Mouse (Mus musculus) lung, postnatal 14 days (tissue): ENCODE results near the gene Nfat5.
A peak's percentile ranks its signal among the peaks of the same experiment; 100 is the strongest.

ENCODE experiments used
- DNase-seq: peaks from one replicate; pipeline ENCODE4 v3.0.0; 2021

Gene Nfat5

GRCm38 (mm10) chr8:107293641-107294628, 665 bp downstream of the Nfat5 start:
- DNase-seq: peak; percentile 62

- no peak for DNase-seq
Measured at GRCm38 (mm10) chr8:107295450-107295849, 2.2 kb downstream of the Nfat5 start.

- no peak for DNase-seq
Measured at GRCm38 (mm10) chr8:107311876-107312275, 18.6 kb downstream of the Nfat5 start.

- peak; percentile 90 for DNase-seq
Measured at GRCm38 (mm10) chr8:107324142-107324541, 30.9 kb downstream of the Nfat5 start.

- no peak for DNase-seq
Measured at GRCm38 (mm10) chr8:107329595-107329994, 36.3 kb downstream of the Nfat5 start.

GRCm38 (mm10) chr8:107336480-107336879, 43.2 kb downstream of the Nfat5 start:
- DNase-seq: no peak

- DNase-seq: no peak
Measured at GRCm38 (mm10) chr8:107370311-107370710, 77.0 kb downstream of the Nfat5 start.

- no peak for DNase-seq
Measured at GRCm38 (mm10) chr8:107377346-107377745, 84.1 kb downstream of the Nfat5 start.

- DNase-seq: no peak
Measured at GRCm38 (mm10) chr8:107380734-107381133, 87.5 kb downstream of the Nfat5 start.

GRCm38 (mm10) chr8:107381666-107382065, 88.4 kb downstream of the Nfat5 start:
- no peak for DNase-seq

- DNase-seq: no peak
Measured at GRCm38 (mm10) chr8:107382898-107383297, 89.6 kb downstream of the Nfat5 start.

GRCm38 (mm10) chr8:107384651-107385050, 91.4 kb downstream of the Nfat5 start:
- DNase-seq: no peak

- no peak for DNase-seq
Measured at GRCm38 (mm10) chr8:107385063-107385462, 91.8 kb downstream of the Nfat5 start.

GRCm38 (mm10) chr8:107386171-107386570, 92.9 kb downstream of the Nfat5 start:
- DNase-seq: peak; percentile 12

- DNase-seq: peak; percentile 10
Measured at GRCm38 (mm10) chr8:107386642-107387041, 93.4 kb downstream of the Nfat5 start.

GRCm38 (mm10) chr8:107387861-107388260, 94.6 kb downstream of the Nfat5 start:
- DNase-seq: peak; percentile 40

GRCm38 (mm10) chr8:107389557-107389956, 96.3 kb downstream of the Nfat5 start:
- DNase-seq: peak; percentile 69

GRCm38 (mm10) chr8:107390476-107391135, 97.3 kb downstream of the Nfat5 start:
- no peak for DNase-seq

- no peak for DNase-seq
Measured at GRCm38 (mm10) chr8:107391136-107391516, 97.9 kb downstream of the Nfat5 start.

GRCm38 (mm10) chr8:107395397-107395796, 102.1 kb downstream of the Nfat5 start:
- DNase-seq: no peak

GRCm38 (mm10) chr8:107396106-107396670, 102.9 kb downstream of the Nfat5 start:
- DNase-seq: no peak

- no peak for DNase-seq
Measured at GRCm38 (mm10) chr8:107397665-107398064, 104.4 kb downstream of the Nfat5 start.

- no peak for DNase-seq
Measured at GRCm38 (mm10) chr8:107399495-107399894, 106.2 kb downstream of the Nfat5 start.

- DNase-seq: no peak
Measured at GRCm38 (mm10) chr8:107401866-107402265, 108.6 kb downstream of the Nfat5 start.
